Mouse (Mus musculus): Measurements from ENCODE around the gene H3f3a.

The H3f3a gene

DNA sequence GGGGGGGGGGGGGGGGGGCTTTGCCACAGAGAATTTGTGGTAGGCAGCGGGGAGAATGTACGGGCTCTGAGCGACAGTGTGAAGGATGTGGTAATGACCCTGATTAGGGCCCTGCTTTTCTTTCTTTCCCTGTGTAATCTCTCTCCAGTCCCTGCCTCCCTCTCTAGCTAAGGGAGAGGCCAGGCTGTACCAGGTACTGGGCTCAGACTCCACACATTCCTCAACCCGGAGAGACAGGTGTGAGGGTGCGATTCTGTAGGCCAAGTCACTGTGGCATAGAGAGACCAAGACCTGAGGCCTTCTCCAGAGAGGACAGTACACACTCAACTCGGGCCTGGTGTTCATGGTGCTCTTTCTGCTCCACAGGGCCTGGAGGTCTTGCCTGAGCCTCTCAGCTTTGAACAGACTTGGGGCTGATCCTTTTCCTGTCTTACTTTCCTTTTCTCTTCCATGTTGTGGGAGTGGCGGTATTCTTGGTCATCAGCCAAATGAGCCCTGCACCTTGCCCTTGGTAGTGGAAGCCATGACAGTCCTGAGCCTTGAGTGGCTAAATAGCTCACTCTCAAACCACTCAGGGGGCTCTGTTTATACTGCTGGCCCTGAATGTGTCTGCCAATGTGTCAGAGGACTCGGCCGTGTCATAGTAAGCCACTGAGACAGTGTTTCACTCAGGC is 30.7 kb downstream of the H3f3a start:
- peak; percentile 31 for DNase-seq (ENCODE audit: low spot score)

DNA sequence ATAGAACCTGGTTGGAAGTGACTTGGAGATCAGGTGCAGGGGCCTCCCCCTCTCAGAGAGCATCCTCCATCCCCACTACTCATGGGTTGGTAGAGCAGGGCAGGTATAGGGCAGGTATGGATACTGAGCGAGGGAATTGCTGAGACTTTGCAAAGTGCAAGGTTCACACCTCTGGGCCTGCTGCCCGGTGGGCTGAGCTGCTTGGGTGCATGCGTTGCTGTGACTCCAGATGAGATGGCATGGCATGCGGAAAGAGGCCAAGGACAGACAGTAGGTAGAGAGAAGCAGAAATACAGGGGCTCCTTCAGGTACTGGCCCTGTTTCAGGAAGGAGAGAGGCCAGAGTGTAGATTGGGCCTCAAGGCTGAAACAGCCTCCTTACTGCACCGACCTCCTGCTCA is 32.5 kb downstream of the H3f3a start:
- DNase-seq (ENCODE audit: low spot score) = no peak

DNA sequence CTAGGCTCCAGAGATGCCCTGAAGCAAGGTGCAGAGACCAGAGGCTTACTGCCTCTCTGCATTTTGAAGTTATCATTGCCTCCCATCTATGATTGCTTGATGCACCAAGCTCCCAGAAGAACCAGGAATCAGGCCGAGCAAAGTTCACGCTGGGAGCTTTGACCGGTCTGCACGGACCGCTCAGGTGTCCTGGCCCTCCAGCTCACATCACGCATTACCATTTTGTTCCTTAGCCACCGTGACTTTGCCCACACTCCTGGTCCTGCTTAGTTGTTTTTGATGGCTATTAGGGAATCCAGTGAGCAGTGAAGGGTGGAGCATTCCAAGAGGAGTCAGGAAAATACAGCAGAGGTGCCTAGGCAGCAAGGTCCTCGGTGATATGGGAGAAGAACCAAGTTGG is 33.5 kb downstream of the H3f3a start:
- DNase-seq (ENCODE audit: low spot score) = no peak

DNA sequence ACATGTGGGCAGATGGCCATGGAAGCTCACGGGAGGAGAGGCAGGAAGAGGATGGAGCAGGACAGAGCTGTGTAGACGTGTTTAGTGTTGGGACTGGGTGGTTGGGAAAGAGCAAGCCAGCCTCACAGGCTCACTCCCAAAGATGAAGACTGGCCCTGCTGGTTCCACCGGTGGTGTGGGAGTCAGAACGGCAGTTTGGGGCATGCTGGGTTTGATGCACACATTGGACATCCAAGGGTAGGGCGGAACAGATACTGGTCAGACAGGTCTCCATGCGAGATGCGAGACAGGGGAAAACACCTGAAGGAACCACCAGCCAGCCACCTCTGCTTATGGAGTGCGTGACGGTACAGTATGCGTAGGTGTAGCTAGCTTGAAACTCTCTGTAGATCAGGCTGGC is 34.8 kb downstream of the H3f3a start:
- no peak for DNase-seq (ENCODE audit: low spot score)

DNA sequence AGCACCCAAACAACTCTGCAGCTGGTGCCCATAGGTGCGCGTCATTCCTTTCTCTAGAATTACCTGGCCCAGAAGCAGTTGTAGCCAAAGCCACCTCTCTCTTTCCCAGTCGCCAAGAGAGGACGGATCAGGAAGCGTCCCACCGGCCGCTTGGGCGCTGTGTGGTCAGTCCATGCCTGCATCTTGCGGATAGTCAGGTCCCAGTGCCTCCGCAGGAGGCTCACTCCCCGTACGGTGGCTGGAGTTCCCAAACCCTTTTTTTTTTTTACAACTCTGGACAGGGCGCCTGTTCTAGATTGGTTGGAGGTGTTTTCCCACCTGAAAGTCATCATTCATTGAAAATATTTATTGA is 35.4 kb downstream of the H3f3a start:
- no peak for DNase-seq (ENCODE audit: low spot score)

DNA sequence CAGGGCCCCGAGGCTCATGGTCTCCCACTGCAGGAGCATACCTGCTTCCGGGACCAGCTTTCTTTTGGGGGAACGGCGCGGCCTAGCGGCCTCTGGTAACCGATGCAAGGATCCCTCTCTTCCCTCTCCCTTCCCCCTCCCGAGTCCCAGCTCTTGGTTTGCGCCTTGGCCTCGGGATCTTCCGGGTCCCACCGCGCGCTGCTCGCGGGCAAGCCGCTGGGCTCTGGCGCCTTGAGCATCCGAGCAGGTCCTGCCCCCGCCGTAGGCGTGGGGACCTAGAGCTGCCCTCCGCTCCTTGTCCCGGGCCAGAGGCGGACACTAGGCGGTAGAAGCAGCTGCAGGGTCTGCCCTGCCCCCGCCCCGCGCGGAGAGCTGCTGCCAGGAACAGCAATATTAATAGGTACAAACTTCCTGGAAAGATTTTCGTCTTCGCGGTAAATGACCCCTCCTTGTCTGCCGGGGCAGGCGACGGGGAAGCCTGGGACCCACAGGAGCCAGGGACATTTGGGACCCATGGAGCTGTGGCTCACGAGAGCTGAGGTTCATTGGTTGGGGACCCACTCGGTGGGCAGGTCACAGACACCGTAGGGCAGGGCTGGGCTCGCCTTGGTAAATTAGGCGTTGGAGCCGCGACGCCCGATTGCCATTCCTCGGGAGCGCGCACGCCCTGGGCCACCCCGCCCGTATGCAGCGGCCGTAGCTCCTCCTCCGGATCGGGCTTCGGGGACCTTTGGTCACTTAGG is 35.9 kb downstream of the H3f3a start:
- peak; percentile 83 for DNase-seq (ENCODE audit: low spot score)

DNA sequence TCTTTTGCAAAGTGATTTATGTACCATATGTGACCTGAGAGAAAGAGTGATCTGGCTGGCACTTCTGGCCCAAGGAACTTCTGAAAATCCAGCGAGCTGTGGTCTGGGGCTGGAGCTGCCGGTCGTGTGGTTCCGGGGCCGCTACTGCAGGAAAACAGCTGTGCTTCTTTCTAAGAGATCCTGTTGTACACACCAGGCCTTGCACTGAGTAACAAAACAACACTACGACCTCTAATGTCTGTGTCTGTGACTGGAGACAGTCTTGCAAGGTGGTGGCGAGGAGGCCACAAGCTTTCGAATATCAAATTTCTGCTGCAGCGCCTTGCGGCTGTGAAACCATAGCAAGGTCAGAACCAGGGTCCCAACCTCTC is 36.5 kb downstream of the H3f3a start:
- DNase-seq (ENCODE audit: low spot score) = no peak

DNA sequence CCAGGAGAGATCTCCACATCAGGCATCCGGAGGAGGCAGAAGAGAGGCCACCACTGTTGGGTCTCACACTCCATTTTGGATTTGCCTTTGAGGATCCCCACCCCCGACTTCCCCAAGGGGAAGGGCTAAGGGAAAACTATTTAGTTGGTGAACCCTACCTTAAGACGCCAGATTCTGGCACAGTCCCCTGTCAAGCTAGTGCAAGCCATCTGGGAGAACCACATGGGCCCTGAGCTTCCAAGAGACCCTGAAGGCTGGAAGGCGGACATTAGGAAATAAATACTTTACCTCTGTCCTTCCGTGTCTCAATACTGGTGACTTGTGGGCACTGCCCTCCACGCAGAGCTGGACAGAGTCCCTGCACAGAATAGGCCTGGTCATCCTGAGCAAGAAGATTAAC is 37.2 kb downstream of the H3f3a start:
- no peak for DNase-seq (ENCODE audit: low spot score)

DNA sequence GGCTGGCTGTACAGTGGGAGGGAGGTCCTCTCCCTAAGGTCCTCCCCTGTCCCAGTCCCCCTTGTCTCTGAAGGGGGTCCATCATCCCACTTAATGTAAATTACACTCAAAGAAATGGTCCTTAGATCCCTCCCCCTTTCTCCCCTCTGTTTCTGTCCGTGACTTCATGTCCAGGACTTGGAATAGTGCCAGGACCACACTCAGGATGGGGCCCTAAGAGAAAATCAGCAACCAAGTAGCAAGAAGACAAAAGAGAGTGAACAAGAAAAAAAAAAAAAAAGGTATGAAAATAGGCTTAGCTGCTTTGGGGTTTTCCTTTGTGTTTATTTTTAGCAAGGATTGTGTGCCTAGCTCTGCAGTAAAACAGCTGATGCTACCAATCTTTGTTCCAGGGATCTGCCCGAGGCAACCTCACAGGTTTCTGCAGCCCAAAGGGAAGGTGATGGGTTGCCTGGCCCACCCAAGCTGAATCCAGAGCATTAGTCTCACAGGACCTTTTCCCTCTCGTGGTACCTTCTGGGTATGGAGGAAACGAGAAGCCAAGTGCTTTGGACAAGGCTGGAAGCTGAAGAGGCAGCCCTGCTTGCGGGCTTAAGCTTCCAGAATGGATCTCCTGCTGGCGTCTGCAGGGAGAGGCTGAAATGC is 37.8 kb downstream of the H3f3a start:
- DNase-seq (ENCODE audit: low spot score) = no peak

DNA sequence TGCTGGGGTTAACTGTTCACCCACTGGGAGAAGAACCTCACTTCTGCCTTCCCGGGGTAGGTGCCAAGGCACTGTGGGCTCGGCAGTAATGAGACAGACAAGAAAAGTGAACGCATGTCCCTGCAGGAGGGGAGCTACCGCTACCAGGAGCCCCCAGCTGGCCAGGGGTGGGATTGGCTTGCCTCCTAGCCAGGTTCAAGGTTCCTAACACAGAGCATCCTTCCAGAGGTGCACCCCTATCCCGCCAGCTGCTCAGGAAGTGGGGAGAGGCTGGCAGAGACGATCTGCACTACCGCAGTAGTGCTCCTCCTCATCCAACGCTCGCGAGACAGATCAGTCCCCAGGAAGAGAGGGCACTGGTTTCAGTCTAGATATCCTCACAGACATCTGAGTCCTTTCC is 38.4 kb downstream of the H3f3a start:
- DNase-seq (ENCODE audit: low spot score) = no peak

DNA sequence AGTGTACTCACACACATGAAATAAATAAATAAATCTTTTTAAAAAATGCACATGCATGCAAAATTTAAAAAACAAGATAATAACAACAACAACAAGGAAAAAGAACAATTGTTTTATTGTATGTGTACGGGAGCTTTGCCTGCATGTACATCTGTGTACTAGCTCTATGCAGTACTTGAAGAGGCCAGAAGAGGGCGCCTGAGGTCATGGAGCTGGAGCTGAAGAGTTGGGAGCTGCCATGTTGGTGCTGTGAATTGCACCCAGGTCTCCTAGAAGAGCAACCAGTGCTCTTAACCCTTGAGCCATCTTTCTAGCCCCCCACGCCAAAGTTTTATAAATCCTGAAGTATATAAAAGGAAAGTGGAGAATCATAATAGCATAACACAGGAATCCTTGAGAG is 39.1 kb downstream of the H3f3a start:
- DNase-seq (ENCODE audit: low spot score) = peak; percentile 56

DNA sequence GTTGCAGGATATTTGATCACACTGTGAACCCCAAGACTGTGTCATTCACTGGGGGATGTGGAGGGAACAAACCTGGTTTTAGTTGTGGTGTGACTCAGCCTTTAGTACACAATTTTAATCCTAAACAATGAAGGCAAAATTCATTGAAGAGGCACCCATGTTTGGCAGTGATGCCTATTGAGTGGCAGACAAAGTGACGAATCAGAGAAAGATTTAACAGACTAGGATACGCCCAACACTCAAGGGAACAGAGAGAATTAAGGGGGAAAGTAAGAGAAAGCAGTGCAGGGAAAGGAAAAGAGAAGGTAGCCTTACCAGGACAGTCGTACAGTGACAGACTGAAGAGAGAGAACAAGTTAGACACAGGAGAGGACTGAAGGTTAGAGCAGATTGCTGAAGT is 41.5 kb downstream of the H3f3a start:
- DNase-seq (ENCODE audit: low spot score) = no peak

DNA sequence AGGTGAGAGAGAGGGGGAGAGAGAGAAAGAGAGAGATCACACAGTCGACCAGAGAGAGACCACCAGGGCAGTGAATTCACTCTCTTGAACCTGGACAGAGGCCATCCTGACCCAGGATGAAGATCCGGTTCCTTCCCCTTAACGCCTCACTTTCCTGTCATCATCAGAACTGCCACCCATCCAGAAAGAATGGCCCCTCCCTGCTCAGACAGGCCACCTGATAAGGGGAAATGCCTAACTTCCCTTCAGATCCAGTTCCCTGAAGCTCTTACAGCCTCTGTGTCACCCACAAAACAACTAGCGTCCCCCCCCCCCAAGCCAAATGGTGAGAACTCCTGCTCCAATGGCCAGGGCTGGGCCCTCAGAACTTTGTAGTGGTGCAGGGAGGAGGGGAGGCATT is 42.0 kb downstream of the H3f3a start:
- no peak for DNase-seq (ENCODE audit: low spot score)

DNA sequence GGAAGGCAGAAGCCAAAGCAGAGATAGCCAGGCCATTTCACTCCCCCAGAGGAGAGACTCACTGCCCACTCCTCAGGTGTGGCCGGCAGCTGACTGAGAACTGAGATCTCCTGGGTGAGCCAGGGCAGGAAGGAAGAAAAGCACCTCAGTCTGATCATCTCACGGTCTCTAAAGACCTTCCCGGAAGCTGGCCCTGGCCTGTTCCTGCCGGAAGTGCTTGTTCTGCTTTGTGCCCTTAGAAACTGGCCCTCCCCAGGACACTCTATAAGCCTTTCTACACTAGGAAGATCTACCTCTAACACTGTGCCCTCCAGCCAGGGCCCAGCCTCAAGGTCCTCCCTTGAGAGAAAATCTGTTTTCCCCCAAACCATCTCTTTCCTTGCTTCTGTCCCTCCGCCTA is 42.4 kb downstream of the H3f3a start:
- DNase-seq (ENCODE audit: low spot score) = no peak

DNA sequence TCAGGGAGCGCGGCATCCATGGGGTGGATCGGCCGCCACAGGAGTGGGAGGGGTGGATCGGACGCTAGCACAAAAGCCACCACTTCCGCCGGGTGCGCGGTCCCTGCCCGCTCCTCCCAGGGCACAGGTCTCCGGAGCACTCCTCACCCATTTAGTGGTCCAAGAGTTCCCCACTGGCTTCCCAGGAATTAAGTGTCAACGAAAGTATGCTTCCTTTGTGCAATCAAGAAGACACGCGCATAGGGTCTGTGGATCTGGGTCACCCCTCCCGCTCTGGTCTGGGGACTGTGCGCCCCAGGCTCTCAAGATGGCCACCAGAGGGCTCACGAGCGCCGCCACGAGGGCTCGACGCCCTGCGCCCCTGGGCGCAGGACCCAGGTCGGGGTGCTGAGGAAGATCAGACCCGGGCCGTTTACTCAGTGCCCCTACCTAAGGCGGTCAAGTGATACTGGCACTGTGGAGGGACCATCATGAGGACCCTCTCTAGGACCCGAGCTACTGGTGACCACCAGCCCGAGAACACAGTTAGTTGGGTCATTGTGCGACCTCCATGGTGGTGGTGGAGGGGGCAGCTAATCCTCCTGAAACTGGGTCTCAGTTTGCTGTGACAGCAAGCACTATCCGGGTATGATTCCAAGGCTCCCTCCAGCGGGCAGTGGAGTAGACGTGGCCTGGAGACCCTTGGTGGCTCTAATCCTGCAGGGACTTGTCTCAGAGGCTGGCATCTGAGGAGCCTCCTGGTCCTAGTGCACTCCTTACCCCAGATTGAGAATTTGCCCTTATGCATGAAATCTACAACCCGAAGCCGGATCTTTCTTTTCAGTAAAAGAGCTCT is 45.2 kb downstream of the H3f3a start:
- peak; percentile 69 for DNase-seq (ENCODE audit: low spot score)

DNA sequence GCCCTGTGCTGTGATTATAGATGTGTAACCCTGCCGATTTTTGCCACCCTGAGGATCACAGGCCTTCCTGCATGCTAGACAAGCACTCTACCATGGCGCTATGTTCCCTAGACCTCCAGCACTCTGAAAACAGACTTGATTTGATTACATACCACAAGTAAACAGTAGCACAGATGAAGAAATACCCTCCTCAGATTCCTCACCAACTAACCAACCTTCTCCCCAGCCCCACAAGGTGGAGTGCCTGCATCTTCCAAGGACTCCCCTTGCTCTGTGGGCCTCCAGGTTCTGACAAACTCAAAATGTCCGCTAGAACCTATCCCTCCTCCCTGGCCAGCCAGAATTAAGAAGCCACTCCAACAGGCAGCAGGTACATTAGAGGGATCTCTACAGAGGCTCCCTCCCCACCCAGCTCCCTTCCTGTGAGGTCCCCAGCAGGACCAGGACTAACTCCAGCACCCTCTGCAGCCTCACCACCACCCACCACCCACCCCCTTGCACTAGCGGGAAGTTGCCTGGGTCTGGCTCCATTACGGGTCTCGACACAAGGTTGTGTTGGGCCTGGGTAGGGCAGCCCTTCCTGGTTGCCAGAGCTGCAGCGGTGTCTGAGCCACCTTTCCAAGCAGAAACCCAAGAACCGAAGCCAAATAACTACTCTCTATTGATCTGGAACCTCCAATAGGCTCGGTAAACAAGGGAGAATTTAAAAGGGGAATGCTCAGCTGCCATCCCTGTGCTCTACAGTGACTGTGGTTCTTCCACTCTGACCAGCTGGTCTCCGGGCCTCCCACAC is 46.0 kb downstream of the H3f3a start:
- no peak for DNase-seq (ENCODE audit: low spot score)

DNA sequence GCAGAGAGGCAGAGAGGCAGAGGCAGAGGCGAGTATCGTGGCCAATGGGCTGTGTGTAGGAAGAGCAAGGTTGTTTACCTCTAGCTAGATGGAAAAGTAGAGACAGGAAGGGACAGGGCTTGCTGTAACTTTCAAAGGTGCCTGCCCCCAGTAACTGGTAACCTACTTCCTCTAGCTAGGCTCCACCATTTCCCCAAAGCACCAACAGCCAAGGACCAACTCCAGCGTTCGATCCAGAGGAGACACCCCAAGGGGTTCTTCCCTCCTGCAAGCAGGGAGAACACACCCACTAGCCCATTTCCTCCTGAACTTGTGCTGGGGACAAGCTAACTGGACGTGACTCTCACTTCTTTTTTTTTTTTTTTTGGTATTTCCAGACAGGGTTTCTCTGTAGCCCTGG is 47.2 kb downstream of the H3f3a start:
- no peak for DNase-seq (ENCODE audit: low spot score)

DNA sequence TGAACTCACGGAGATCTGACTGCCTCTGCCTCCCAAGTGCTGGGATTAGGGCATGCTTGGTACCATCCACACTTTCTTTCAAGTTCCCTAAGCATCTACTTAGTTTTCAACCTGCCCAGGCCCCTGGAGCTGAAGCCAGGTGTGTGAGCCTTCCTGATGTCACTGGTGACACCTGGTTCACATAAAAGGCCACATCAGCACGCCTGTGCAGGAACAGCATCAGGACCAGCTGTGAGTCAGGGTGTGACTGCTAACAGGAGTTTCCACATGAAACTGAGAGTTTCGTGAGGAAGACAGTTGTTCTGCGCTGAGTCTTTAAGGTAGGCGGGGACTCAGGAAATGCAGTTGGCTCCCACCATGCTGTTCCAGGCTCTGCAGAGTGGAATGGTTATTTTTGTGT is 48.4 kb downstream of the H3f3a start:
- DNase-seq (ENCODE audit: low spot score) = no peak

DNA sequence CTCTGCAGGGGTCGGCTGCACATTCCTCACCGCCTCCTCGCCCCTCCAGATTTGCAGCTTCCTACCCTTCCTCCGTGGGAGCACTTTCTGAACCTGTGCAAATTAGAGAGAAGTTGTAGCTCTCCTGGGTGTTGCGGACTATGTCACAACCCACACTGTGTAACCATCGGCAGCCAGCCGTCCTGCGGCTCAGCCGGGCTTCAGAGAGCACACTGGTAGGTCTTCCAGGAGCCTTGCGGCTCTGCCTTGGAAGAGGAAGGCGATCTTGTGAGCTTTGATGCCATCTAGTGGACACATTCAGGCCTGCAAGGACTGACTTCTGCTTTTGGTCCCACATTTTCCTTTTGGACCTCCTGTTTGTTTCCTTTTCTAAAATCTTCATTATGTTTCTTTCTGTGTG is 49.9 kb downstream of the H3f3a start:
- DNase-seq (ENCODE audit: low spot score) = peak; percentile 80

DNA sequence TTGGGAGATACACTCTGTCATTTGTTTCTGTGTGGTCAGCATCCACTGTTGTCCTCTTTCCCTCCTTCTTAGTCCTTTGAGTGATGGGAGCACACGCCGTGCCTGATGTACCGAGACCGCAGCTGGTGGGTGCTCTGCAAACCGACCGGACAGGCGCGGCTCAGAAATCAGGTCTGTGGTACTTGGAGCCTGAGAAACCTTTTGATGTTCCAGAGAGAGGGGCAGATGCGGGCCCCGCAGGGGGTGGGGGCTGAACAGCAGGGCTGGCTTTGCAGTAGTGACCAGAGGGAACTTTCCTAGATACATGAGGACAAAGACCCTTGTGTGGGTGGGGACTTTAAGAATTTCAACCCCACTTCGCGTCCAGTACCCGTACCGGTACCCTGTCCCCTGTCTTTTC is 50.4 kb downstream of the H3f3a start:
- no peak for DNase-seq (ENCODE audit: low spot score)

DNA sequence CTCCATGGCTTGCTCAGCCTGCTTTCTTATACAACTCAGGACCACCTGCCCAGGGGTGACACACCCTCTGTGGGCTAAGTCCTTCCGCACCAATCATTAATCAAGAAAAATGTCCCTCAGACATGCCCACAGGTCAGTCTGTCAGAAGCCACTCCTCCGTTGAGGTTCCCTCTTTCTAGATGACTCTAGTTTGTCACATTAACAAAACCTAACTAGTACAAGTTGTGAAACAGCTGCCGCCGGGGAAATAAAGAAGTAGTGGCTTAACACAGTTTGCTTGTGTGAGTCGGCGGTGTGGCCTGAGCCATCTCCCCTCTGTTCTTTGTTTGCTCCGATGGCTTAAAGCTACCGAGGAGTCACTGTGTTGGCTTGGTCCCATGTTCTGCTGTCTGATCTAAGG is 51.1 kb downstream of the H3f3a start:
- no peak for DNase-seq (ENCODE audit: low spot score)

DNA sequence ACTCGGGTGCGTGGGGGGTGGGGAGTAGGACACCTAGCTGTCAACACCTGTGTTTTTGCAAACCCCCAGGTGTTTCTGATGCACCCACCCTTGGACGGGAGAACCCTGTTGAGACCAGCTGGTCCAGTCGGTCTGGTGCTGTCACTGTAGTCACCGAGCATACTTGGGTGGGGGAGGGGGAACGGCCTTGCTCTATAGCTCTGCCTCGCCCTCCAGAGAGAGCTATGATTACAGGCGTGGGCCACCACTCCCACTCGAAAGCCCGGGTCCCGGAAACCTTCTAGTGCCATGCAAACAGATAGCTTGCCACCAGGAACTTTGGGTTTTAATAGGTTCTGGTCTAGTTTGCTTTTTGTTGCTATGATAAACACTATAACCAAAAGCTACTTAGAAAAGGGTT is 51.6 kb downstream of the H3f3a start:
- no peak for DNase-seq (ENCODE audit: low spot score)

Data from adipocyte (in vitro differentiated cells).